Mouse (Mus musculus): ENCODE data around the gene Kif12.
A peak's percentile ranks its signal among the peaks of the same experiment; 100 is the strongest.

The Kif12 gene

DNA sequence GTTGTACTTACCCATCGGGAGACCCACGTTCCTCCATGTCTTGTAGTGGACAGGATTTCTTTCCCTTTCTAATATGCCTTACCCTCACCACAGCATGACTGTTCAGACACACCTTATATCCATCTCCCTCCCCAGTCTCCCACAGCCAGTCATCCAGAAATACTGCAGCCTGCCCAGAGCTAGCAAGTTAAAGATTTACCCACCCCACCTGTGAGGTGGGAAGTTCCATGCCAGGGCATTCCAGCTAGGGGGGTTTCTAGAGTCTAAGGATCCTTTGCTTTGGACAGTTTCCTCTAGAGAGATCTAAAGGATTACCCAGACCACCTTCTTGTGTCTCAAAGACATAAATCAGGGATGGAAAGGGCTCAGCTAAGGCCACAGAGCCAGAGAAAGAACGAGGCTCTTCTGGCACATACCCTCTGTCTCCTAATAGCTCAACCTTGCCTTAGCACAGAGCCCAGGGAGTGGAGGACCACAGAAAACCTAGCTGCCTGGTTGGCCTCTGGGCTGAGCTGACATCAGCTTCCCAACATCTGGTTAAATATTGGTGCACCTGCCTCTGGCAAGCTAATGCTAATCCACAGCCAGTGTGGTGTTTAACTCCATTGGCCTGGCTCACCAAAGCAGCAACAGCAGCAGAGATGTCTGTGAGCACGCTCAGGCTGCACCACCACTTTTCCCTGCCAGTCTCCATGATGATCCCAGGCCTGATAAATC, at the start of gene Kif12:
Gene Kif12, minus strand, starts transcription at position 163 of the 717 bp plus-strand sequence.
- no peak for ATAC-seq (ENCODE audit: insufficient number of reproducible peaks, low FRiP score, low TSS enrichment)

DNA sequence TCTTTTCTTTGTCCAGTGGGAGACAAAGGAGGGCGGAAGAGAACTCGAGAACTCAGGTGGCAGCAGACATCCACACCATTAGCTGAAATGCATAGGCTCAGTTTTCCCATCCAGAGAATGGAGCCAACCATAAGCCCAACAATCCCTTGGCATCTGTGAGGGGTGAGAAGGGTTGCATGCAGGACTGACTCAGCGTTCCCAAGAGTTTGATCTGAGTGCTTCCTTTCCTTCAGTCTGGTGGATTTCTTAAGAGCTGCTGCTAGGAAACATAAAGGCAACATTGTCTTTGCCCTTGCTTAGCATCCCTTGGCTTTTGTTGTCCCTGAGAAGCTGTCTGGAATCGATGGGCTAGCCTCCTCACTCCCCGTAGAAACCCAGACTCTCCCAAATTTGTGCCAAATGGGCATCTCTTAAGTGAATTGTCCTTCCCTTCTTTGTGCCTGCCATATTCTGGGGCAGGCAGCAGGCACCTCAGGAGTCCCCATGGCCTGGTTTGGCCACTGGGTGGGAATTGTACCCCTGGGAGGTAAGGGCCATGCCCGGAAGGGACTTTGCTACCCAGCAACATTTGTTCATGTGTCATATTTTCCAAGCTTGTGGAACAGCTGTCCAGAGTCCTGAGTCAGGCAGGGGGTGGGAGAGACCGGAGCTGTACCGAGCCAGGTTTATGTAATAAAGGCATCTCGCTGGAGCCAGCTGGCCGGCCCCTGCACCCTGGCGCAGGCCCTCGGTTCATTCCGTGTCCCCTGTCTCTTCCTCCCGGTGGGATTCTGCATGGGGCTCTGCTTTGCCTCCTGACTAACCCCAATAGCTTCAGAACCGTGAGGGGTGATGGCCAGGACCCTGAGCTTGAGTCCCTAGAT, 49.4 kb upstream of the Kif12 start:
- ATAC-seq (ENCODE audit: insufficient number of reproducible peaks, low FRiP score, low TSS enrichment): no peak

DNA sequence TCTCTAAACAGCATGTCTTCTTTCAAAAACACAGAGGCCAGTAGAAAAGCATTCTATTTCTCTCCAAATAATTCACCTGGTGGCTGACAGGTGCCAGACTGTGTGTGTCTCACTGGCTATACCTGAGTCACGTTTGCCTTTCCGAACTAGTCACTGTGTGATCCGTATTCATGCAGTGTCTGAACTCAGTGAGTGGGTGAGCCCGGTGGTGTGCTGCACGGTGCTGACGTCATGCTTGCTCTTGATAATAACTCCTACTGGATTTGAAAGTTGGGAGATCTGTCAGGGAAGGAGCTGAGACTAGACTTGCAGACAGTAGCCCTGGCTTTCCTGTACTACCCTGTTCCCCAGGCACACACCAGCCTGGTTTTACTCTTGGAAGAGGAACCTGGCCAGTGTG, 47.7 kb upstream of the Kif12 start:
- no peak for ATAC-seq (ENCODE audit: insufficient number of reproducible peaks, low FRiP score, low TSS enrichment)

DNA sequence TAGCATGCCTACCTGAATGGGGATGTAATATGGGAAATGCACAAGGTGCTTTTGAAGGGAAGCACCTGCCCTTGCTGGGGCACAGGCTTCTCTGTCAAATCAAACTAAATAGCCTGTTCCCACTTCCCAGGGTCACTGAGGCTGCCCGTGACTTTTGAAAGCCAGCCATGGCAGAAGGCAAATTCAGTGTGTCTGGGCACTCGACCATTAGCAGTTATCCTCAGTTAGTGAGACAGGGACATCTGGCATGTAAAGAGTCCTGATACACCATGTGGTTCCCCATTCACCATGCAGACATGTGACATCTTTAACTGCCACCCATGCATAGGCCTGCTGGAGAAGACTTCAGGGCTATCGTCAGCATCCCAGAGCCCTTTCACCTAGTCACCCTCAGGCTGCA, 47.1 kb upstream of the Kif12 start:
- no peak for ATAC-seq (ENCODE audit: insufficient number of reproducible peaks, low FRiP score, low TSS enrichment)

DNA sequence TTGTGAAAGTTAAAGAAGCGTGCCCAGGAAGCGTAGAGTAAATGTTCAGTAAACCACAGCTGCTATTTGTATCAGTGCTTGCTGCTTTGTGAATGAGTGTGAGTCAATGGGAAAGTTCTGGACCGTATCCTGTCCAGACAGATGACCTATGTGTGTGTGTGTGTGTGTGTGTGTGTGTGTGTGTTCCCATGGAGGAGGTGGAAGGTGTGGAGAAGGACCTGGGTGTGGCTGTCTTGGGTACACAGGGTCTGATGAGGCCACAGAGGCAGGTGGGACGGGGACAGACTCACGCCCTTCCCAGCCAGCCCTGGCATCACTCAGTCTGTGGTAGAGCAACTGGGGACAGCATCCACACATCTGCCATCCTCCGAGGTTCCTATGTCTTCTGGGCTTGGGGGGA, 45.6 kb upstream of the Kif12 start:
- no peak for ATAC-seq (ENCODE audit: insufficient number of reproducible peaks, low FRiP score, low TSS enrichment)

DNA sequence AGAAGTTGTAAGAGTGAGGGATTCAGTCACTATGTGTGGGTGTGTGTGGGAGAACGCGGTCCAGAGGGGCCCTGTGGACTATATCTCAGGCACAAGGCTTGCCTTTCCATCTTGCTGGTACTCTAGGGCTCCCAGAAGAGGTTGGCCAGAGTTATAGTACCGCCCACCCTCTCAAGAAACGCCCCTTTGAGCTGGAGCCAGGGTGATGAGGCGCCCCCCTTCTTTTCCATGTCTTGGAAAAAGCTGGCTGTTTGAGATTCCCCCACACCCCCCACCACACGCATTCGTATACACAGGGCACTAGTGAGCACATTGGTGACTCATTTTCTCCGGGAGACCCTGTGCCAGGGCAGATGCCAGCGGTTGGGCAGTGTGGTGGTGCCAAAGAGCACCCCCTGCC, 44.6 kb upstream of the Kif12 start:
- 0 out of 2 replicates have a peak, but pooled peaks have one; percentile 7 for ATAC-seq (ENCODE audit: insufficient number of reproducible peaks, low FRiP score, low TSS enrichment)

DNA sequence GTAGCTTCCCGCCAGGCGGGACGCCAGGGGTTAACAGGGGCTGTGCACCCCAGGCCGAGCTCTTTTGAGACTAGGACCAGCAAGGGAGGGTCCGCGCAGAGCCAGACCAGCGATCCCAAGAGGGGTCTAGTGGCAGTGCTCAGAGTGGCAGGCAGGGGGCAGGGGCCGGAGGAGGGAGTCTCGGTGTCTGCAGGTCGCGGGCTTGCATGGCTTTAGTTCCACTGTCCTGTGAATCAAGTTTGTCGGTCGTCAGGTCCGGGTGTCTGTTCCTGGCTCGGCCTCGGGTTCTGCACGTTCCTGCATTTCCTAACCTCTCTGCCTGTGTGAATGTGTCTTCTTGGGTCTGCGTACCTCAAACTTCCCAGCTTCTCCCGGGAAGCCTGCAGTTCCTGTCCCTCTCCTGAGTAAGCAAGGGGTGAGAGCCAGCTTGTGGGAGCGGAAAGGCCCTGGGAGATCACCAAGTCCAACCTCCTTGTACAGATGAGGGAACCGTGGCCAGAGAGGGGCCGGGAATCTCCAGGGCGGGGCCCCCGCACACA, 44.1 kb upstream of the Kif12 start:
- peak; percentile 19; the same call in 1 of the 2 replicates for ATAC-seq (ENCODE audit: insufficient number of reproducible peaks, low FRiP score, low TSS enrichment)

DNA sequence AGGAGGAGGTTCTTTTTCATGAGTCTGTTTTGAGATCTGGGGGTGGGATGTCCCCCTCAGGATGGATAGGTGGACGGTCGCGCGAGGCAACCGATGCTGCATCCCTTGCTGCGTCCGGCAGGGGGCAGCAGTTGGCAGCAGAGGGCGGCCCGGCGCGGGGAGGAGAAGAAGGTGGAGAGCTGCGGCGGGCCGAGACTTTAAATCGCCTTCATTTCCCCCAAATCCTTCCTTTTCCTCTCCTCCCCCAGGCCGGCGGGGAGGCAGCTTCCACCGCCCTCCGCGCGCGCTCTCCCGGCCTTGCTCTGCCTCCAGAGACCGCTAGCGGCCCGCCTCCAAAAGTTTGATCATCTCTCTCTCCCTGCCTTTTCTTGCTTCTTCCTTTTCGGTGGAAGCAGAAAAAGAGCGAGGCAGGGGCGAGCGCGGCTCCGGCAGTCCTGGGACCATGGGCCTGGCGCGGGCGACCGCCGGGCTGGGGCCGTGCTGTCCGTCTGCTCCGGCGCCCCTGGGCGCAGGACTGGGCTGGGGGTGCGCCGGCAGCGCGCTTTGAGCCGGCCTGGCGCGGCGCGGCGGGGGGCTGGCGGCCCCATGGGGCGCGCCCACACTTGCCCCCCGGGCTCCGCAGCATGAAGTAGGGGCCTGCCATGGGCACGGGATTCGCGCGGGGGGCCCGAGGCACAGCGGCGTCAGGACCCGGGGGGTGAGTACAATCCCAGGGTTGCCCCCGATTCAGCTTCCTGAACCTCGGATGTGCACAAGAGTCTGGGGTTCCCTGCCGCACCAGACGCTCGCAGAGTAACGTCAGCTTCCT, 43.5 kb upstream of the Kif12 start:
- ATAC-seq (ENCODE audit: insufficient number of reproducible peaks, low FRiP score, low TSS enrichment): peak; percentile 28

DNA sequence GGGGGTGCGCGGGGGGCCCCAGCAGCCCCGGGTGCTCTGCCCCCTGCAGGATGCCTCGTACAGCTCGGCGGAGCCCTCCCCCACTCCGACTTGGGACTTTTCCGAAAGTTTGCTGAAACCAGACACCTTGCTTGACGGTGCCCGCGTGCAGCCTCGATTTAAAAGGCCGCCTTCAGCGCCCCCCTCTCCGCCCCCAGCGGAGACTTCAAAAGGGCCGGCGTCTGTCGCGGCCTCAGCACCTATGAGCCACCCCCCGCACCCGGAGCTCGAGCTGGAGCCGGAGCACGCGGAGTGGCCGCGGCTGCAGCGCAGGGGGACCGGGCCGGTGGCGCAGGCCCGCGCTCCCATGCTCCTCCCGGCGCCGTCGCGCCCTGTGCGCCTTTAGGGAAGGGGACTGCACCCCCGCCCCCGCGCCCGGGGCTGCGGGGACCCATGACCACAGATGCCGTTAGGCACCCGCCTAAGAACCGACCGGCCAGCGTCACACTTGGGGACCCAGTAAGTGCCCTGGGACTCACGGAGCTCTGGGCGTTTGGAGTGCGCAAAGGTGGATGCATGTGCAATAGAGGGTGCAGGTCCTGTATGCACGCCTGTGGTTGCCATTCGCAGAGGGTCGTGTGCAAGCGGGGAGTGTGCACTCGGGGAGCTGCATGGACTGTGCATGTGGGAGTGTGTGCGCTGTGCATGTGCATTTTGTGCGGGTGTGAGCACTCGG, 42.1 kb upstream of the Kif12 start, which contains the start of gene Col27a1:
Gene Col27a1, plus strand, starts transcription at position 98 of the 715 bp plus-strand sequence.
- no peak for ATAC-seq (ENCODE audit: insufficient number of reproducible peaks, low FRiP score, low TSS enrichment)

DNA sequence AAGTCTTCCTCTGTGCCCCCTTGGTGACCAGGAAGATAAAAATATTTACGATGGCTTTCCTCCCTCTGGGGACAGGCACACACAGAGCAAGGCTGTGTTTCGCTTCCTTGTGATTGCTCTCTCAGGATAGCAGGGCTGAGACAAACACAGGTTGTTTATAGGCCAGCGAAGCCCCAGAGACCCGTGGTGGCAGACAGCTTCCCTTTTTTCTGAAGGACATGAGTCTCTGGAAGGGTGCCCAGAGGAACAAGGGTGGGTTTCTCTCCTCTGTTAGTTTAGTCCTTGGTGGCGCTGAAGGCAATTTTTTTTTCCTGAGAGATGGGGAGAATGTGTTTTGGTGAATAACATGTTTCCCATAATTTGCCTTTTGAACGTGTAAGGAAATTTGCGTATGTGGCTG, 33.7 kb upstream of the Kif12 start:
- ATAC-seq (ENCODE audit: insufficient number of reproducible peaks, low FRiP score, low TSS enrichment): no peak

DNA sequence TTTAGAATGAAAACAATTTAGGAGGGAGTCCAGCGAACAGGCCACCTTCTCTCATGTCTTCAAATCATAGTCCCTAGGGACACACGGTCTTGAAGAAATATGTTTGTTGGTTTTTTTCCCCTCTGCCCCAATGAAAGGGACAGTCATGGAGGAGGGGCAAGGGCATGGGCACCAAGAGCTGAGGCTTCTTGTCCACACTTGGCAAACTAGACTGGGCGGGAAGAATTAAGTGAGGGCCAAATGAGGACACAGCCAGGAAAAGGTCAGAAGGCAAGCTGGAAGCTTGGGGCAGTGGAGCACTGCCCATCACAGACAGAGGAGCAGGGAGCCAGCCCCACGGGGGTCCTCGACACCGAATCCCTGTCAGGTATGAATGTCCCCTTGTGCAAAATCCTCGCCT, 31.9 kb upstream of the Kif12 start:
- no peak for ATAC-seq (ENCODE audit: insufficient number of reproducible peaks, low FRiP score, low TSS enrichment)

DNA sequence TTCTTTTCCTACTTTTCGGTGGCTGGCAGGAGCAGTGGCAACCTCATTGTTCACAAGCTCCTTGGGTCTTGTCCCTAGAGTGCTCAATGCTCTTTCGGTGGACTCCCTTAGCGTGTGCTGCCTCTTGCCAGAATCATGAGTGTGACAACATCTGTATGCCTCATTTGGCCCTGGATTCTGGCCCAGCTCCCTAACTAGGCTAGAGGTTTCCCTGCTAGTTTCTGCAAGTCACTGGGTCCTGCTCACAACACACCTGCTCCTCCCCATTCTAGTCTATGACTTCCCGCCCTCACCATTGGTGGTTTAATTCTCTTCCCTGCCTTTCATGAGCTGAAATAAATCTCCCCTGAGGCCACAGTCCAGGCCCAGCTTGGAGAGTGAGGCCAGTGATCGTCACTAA, 27.4 kb upstream of the Kif12 start:
- no peak for ATAC-seq (ENCODE audit: insufficient number of reproducible peaks, low FRiP score, low TSS enrichment)

DNA sequence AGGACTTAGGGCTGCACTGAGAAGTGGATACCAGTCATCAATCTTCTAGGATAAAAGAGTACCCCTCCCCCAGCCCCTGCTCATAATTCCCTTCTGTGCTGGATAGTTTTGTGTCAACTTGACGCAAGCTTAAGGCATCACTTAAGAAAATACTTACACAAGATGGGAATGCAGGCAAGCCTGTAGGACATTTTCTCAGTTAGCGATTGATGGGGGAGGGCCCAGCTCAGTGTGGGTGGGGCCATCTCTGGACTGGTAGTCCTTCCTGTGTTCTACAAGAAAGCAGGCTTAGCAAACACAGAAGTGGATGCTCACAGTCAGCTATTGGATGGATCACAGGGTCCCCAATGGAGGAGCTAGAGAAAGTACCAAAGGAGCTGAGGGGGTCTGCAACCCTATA, 22.4 kb upstream of the Kif12 start:
- no peak for ATAC-seq (ENCODE audit: insufficient number of reproducible peaks, low FRiP score, low TSS enrichment)

DNA sequence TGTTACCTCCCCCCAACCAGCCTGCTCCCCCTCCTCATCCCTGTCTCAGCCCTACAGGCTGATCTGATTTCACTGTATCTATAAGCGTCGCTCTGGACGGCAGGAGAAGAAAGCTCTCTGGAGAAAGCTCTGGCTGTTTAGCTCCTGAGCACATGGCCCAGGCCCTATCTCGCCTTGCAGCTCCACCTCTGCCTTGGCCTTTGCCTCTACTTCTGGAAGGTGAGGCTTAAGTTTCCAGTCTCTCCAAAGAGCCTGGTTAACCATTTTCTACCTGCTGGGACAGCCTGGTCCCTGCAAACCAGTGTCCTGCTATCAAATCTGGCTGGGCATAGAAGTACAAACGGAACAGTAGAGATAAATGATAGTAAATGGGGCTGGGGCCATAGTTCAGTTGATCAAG, 19.7 kb upstream of the Kif12 start:
- no peak for ATAC-seq (ENCODE audit: insufficient number of reproducible peaks, low FRiP score, low TSS enrichment)

DNA sequence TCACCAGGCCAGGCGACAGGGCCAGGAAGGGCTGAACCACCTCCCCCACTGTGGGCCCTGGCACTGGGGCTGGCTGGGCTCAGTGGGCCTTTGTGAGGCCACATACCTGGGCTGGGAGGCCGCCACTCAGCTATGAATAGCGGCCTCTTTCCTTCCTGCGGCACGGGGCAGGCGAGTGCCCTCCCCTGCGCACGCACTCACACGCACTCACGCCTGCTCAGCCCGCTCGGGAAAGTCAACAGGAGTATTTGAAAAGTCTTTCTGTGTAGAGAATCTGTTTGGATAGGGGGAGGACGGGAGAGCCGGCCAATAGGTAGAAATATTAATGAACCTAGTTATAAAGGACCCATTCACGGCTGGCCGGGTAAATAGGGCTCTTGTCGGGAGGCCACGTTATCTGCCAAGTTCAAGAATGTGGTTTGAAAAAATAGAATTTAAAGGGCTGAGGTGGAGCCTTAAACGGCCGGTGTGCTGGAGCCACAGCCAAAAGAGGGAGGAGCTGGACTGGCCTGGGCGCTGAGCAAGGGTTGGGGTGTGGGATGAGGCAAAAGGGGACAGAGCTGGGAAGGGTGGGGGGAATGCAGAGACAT, 14.4 kb upstream of the Kif12 start:
- ATAC-seq (ENCODE audit: insufficient number of reproducible peaks, low FRiP score, low TSS enrichment): no peak

DNA sequence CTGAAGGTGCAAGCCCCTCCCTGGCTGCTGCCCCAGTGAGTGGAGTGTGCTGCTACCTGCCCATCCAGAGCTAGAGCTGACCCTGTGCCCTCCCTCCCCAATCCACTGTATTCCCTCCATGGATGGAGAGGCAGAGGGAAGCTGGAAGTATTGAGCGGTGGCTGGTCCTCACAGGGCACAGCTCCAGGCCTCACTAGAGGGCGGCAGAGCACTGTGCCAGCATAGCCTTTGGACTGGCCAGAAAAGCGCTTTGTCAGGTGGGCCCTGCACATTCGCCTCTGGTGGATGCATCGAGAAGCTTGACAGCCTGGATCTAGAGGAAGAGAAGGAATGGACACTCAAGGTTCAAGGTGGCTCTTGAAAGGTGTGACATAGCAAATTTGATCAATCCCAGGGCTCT, 9.6 kb upstream of the Kif12 start:
- peak; percentile 80 for ATAC-seq (ENCODE audit: insufficient number of reproducible peaks, low FRiP score, low TSS enrichment)

DNA sequence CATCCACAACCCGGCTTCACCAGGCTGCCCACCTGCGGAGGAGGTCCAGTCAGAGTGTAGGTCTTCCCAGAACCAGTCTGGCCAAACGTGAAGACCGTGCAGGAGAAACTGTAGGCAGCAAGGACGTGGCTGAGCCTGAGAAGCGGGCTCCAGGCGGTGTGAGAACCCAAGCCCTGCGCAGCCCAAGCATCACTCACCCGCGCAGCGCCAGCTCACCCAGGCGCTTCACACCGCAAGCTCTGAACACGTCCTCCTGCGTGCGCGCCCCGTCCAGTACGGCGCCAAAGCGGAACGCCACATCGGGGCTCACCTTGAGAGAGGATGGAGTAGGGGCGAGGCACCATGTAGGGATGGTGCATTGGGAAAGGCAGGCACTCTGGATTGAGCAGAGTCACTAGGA, 809 bp downstream of the Kif12 start:
- no peak for ATAC-seq (ENCODE audit: insufficient number of reproducible peaks, low FRiP score, low TSS enrichment)

DNA sequence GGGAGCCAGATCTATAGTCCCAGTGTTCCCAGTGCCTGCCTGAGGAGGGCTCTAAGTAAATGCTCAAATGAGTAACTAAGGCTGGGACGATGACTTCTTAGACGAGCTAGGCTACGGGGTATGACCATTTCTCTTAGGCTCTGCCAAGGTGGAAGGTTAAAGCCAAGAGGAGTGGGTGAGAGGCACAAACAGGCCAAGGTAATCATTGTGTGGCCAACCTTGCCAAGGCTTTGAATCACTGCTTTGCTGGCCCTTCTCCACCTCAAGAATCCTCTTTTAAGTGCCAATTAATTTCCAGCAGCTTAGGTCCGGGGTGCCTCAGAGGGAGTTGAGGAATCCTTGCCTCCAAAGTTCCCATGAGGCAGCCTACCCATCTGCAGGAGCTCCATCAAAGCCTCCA, 1.9 kb downstream of the Kif12 start:
- ATAC-seq (ENCODE audit: insufficient number of reproducible peaks, low FRiP score, low TSS enrichment): no peak

DNA sequence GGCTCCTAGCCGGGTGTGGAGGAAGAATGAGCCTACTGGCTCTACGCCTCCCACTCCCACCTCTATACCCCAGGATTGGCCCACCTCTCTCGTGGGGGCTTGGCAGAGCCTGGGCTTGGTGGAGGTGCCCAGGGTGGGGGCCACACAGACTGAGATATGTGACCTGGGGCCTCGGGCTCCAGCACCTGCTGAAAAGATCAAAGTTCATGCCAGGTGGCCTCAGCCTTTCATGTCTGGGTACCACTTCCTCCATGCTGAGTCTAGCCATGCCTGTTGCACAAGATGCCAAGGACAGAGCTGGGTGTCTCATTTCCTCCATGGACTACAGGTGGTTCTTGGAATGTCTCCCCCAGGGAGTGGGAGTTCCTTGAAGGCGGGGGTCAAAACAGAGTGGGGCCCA, 5.6 kb downstream of the Kif12 start:
- ATAC-seq (ENCODE audit: insufficient number of reproducible peaks, low FRiP score, low TSS enrichment): no peak

DNA sequence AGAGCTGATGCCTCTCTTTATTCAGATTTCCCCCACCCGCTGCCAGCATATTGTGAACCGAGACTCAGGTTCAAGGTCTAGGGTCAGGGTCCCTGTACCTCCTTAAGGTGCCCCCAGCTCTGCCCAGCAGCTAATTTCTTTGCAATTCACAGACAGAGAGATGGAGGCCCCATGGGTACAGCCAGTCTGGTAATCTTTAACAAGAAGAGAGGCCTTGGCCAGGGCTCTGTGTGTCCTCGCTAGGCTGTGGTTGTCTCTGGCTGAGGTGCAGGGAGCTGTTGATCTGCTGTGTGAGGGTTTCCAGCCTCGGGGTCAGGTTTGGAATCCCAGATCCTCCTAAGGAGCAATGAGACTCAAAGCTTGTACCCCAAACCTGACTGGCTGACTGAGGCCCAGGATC, 6.3 kb downstream of the Kif12 start:
- ATAC-seq (ENCODE audit: insufficient number of reproducible peaks, low FRiP score, low TSS enrichment): no peak
